Mouse (Mus musculus) thymus, adult 2 months (tissue): ENCODE results near the gene 4932438A13Rik. TPM values are rescaled to one million over a fixed set of nuclear protein-coding genes. Genes with fewer than 3 reads are reported as not detected.

ENCODE experiments used
- DNase-seq: peaks from one replicate; pipeline ENCODE4 v3.0.0; 2021
- H3K27ac ChIP-seq: fragments of 200-500 bp; 2 replicates; pipeline ENCODE4 v1.5.1; 2012; ENCODE audit warnings: low read length, control low read depth; ENCODE audit not compliant: control insufficient read depth, insufficient read depth
- H3K27me3 ChIP-seq: fragments of 200-500 bp; 2 replicates; pipeline ENCODE4 v1.6.1; 2012; ENCODE audit warnings: mild to moderate bottlenecking, low read length, moderate library complexity, mixed read lengths; ENCODE audit not compliant: control insufficient read depth, insufficient read depth
- H3K36me3 ChIP-seq: fragments of 200-500 bp; 2 replicates; pipeline ENCODE4 v1.6.1; 2012; ENCODE audit warnings: mild to moderate bottlenecking, low read length, moderate library complexity; ENCODE audit not compliant: control insufficient read depth, insufficient read depth
- H3K4me1 ChIP-seq: fragments of 200-500 bp; replicated peaks from 2 replicates; pipeline ENCODE4 v1.6.1; 2012; ENCODE audit warnings: low read length; ENCODE audit not compliant: control insufficient read depth, insufficient read depth
- H3K4me3 ChIP-seq: fragments of 200-500 bp; 2 replicates; pipeline ENCODE4 v1.5.1; 2012; ENCODE audit warnings: mild to moderate bottlenecking, low read length, control low read depth, moderate library complexity; ENCODE audit not compliant: control insufficient read depth, insufficient read depth
- CTCF ChIP-seq: fragments of 200-500 bp; IDR thresholded peaks from 2 replicates; pipeline ENCODE4 v1.5.1; 2012; ENCODE audit warnings: mild to moderate bottlenecking, control low read depth, low read length, moderate library complexity, borderline replicate concordance; ENCODE audit not compliant: control insufficient read depth, poor library complexity, insufficient read depth; ENCODE audit errors: extremely low read depth
- POLR2A ChIP-seq: fragments of 200-500 bp; IDR thresholded peaks from 2 replicates; pipeline ENCODE4 v1.6.1; 2012; ENCODE audit warnings: mild to moderate bottlenecking, low read length, control low read depth, moderate library complexity; ENCODE audit not compliant: control insufficient read depth, poor library complexity, insufficient read depth; ENCODE audit errors: extremely low read depth
- WGBS: fragments of 180-500 bp; shearing (Covaris S2); methylation state at CpG from one replicate; pipeline ENCODE4 v1.1.7; 2018; 5-methylcytosine and 5-hydroxymethylcytosine counted together
- polyA plus RNA-seq: library from polyadenylated mRNA; depleted of rRNA; stranded (reverse); fragments of >200 nt; gene quantifications from 2 replicates; pipeline ENCODE4 v1.2.3, GENCODE M21; 2012

4932438A13Rik gene
- polyA plus RNA-seq, 1 experiment, result 34.4 TPM

DNA sequence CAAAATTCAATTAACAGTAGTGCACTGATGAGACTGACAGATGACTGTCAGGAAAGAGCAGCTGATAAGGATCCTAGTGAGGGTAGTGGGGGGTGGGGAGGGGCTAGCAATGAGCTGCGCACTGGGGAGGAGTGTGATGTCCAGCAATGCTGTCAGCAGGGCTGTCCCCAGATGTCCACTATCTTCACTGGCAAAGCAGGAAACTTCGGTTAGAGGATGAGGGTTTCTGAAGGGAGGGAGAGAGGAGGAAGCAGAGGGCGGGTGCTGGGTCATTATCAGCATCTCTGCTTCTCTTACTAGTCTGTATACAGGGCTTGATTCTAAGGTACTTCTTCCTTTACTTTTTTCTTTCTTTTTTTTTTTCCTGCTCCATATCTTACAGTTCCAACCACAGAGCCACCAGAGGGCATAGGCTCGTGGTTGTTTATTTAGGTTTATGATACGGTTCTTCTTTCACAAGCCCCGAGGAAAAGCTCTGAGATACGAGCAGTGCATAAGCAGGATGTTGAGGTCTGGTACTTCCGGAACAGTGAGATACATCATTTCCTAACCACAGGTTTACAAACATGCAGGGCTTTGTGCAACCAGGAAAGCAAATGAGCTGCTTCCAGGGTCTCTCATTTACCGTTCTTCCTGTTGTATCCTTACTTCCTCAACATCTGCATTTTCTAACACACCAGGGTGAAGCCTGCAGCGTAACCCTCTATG is 9.0 kb upstream of the 4932438A13Rik start:
- peak overlapping the region; percentile 7; the same call in 1 of the 2 replicates for H3K4me3 ChIP-seq

DNA sequence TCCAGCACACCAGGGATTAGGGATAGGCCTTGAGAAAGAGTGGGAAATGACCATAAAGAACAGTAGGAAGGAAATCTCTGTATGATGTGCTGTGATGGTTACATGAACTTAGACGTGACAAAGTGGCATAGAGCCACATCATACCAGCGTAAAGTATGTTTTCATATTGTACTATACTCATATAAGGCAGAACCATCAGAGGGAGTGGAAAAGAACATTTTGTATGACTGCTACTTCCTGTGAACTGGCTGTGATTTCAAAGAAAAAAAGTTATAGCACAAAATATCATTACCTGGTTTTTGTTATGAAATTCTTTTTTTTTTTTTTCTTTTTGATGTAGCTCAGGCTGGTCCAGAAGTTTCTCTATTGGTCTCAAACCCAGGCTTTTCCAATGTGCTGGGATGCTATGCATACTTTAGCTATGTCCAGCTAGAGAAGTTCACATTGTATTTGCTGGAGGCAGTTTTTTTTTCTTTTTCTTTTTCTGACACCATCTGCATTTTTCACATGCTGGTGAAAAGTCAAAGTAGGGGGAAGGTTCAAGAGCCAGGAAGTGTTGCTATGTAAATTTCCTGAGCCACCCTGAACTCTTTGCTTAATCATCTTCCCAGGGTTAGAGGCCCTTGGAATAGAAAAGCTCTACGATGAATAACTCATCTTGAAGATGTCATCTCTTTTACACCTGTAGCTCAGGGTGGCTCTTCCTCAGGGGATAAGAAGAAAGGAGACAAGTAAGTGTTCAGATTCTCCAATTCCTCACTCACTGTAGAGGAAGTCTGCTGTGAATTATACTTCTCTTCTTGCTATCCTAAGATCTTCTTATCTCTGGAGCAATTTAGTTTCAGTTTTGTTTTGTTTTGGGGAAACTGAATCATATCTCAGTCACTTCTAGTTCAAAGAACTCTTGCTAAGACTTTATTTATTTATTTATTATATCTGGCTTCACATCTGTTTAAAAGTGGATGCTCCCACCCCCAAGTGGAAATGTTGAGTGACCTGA is 1.2 kb upstream of the 4932438A13Rik start:
- Histone ChIP-seq H3K4me1 (peaks cover 5% of the 10 kb centered on the region; the same call in 1 of the 2 replicates), H3K27me3 (no peaks in the 10 kb centered on the region), H3K27ac (peak overlapping the region; percentile 37; the same call in 1 of the 2 replicates), H3K4me3 (no peak overlapping the region), H3K36me3 (peaks cover 20% of the 10 kb centered on the region)
- DNase-seq, result no peak
- 53% methylated on average over 3 of the region's 3 CpGs for WGBS
- TF ChIP-seq CTCF (no peak), POLR2A (no peak)

More for the DNA sequence above, 9.0 kb upstream of the 4932438A13Rik start:
- TF ChIP-seq POLR2A (no peak), CTCF (no peak)
- WGBS, result 3% methylated on average over 10 of the region's 10 CpGs
- H3K36me3 ChIP-seq, result no peaks in the 10 kb centered on the region
- DNase-seq, result peak; percentile 46
- H3K27ac ChIP-seq, result peak overlapping the region; percentile 99
- peaks cover 12% of the 10 kb centered on the region for H3K4me1 ChIP-seq
- H3K27me3 ChIP-seq, result no peaks in the 10 kb centered on the region

DNA sequence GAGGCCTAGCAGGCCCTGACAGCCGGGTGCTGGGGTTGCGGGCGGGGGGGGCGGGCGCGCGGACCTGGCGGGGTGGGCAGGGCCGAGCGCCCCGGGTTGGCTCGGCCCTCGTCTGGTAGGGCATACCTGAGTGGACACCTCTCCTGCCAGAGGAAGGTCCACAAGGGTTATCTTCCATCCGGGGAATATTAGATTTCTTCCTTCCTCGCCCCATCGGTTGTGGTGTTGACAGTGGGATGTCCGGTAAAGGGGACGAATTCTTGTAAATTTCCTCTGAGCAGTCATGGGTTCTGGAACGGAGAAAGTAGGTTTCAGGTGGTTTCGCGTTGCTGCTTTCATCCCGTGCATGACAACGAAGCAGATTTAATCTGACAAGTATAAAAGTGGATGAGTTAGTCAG is 523 bp downstream of the 4932438A13Rik start:
- Histone ChIP-seq H3K4me3 (peak overlapping the region; percentile 91), H3K27ac (peak overlapping the region; percentile 25), H3K27me3 (no peaks in the 10 kb centered on the region), H3K36me3 (peaks cover 23% of the 10 kb centered on the region), H3K4me1 (peaks cover 5% of the 10 kb centered on the region; the same call in 1 of the 2 replicates)
- TF ChIP-seq POLR2A, result no peak
- TF ChIP-seq CTCF, result no peak
- under 1% methylated on average over 23 of the region's 23 CpGs for WGBS
- DNase-seq, result no peak

DNA sequence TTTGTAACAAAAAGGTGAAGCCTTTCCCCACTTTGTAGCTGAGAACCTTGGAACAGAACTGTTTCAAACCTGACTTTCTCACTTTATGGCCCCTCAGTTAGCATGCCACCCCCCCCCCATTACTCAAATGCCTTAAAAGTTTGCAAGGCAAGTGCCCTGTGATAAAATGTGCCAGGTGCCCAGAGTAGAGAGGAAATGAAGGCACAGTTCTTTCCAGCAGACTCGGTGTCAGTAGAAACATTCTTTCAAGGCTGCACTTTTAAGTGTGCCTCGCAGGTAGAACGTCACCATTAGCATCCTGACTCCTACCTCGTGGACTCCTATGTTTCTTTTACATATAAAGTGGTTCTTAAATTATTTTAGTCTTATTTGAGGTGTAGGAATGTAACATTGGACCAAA is 977 bp downstream of the 4932438A13Rik start:
- WGBS, result 13% methylated on average over 4 of the region's 4 CpGs
- no peak for DNase-seq
- Histone ChIP-seq H3K27me3 (no peaks in the 10 kb centered on the region), H3K4me3 (no peak overlapping the region), H3K27ac (no peak overlapping the region; the same call in 1 of the 2 replicates), H3K4me1 (peaks cover 5% of the 10 kb centered on the region; the same call in 1 of the 2 replicates), H3K36me3 (peaks cover 23% of the 10 kb centered on the region)
- TF ChIP-seq POLR2A (no peak), CTCF (no peak)

DNA sequence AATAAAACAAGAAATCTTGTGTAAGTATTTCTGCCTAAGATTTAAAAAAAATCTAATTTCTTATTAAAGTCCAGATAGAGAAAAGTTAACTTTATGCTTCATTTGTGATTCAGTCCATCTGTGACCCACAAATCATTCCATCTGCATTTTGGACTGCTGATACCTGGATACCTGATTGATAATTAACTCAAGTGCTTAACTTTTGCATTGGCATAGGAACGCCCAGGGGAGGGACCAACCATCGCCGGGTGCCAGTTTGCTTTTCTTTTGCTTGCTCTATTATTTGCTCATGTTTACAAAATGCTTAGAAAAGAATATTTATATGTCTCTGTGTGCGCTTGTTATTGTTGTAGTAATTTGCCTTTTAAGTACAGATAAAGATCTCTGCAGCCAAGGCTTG is 1.6 kb downstream of the 4932438A13Rik start:
- 96% methylated on average over 4 of the region's 4 CpGs for WGBS
- H3K4me1 ChIP-seq, result peaks cover 5% of the 10 kb centered on the region; the same call in 1 of the 2 replicates
- no peaks in the 10 kb centered on the region for H3K27me3 ChIP-seq
- peaks cover 24% of the 10 kb centered on the region for H3K36me3 ChIP-seq
- DNase-seq, result no peak
- no peak overlapping the region for H3K27ac ChIP-seq
- no peak overlapping the region for H3K4me3 ChIP-seq
- TF ChIP-seq POLR2A (no peak), CTCF (no peak)

DNA sequence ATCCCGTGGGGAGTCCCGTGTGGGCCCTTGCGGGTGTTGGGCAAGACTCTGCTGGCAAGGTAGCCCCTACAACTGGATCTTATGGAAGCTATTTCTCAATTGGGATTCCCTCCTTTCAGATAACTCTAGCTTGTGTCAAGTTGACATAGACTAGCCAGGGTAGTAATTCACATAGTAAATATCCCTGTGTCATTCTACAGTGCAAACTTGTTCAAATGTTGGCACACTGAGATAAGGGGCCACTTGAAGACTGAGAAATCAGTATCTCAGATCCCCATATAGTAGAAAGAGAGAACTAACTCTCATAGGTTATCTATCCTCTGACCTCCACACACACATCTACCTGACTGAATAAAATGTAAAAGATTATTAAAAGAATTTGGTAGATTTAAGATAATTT is 42.5 kb downstream of the 4932438A13Rik start:
- Histone ChIP-seq H3K36me3 (peaks cover 33% of the 10 kb centered on the region), H3K27ac (no peak overlapping the region), H3K4me3 (no peak overlapping the region), H3K4me1 (no peaks in the 10 kb centered on the region), H3K27me3 (no peaks in the 10 kb centered on the region)
- no peak for DNase-seq
- no peak for TF ChIP-seq CTCF
- no peak for TF ChIP-seq POLR2A
- WGBS, result 100% methylated on average over 3 of the region's 3 CpGs
